In the genomic region with DNA sequence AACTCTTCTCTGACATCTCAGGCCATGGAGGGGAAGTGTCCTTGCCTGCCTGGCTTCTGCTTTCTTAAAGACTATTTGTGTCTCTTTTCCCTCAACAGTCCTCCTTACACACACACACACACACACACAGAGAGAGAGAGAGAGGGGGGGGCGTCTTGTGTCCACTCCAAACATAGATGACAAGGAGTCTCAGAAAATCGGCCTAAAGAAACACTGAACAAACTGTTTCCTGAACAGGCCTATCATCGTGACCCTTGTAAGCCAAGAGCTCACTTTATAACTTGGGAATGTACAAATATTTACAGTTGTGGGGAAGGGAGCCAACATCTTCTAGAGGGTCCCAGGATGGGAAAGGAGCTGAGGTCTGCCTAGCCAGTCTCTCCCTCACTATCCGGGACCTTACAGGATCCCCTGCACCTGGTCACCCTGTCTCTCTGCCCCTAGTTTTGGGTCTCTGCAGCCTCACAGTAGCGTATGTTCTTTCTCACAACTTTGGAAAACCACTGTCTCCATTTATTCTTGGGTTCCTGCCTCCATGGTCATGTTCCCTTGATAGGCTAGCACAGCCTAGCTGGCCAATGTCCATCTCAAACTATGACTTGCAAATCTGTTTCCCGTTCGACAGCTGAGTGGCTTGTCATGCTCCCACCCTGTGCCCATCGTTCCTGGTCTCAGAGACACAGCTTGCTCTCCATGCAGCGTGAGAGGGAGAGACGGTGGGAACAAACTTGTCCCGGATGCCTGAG, we compare ENCODE assay signal across 19 mouse cellular contexts.
DNase-seq lines count a peak whose midpoint lies in the region; ATAC-seq and TF ChIP-seq lines count a peak whose summit lies in the region.
"Had no signal": no experiment of that assay in that cellular context is flagged by ENCODE, and none has a peak within 500 bp of the region (broad histone marks: within the 10 kb centered on the region; RNA-seq: fewer than 3 reads in every experiment).

No protein-coding gene starts in this region.

- no peaks in the 10 kb centered on the region for H3K36me3 ChIP-seq in heart, embryonic 12.5 days
- H3K36me3 ChIP-seq in intestine, embryonic 16.5 days (ENCODE audit: control insufficient read depth, insufficient read depth, low read length), result no peaks in the 10 kb centered on the region
- no peaks in the 10 kb centered on the region for H3K36me3 ChIP-seq in stomach, embryonic 14.5 days (ENCODE audit: control insufficient read depth, insufficient read depth, low read length)
- no peaks in the 10 kb centered on the region for H3K36me3 ChIP-seq in forebrain, postnatal 0 days (ENCODE audit: insufficient read depth)
- H3K36me3 ChIP-seq: embryonic facial prominence, embryonic 15.5 days; limb, embryonic 10.5 days; midbrain, embryonic 15.5 days had no signal

- H3K9ac ChIP-seq in heart, embryonic 12.5 days, result no peak overlapping the region
- no peak overlapping the region for H3K9ac ChIP-seq in intestine, embryonic 16.5 days (ENCODE audit: low read depth, low read length)
- H3K9ac ChIP-seq in stomach, embryonic 14.5 days (replicated peaks; ENCODE audit: low read depth, low read length), result no peak overlapping the region
- H3K9ac ChIP-seq in forebrain, postnatal 0 days, result no peak overlapping the region
- H3K9ac ChIP-seq: embryonic facial prominence, embryonic 15.5 days; hindbrain, embryonic 14.5 days; midbrain, embryonic 15.5 days had no signal

- WGBS in heart, embryonic 12.5 days, result 64% methylated on average over 11 of the region's 11 CpGs
- 37% methylated on average over 11 of the region's 11 CpGs for WGBS in intestine, embryonic 16.5 days
- WGBS in stomach, embryonic 14.5 days, result 30% methylated on average over 11 of the region's 11 CpGs
- WGBS in forebrain, postnatal 0 days, result 82% methylated on average over 11 of the region's 11 CpGs

- H3K4me1 ChIP-seq in heart, embryonic 12.5 days (replicated peaks), result peaks cover 16% of the 10 kb centered on the region
- peaks cover 38% of the 10 kb centered on the region for H3K4me1 ChIP-seq in intestine, embryonic 16.5 days (ENCODE audit: control insufficient read depth, insufficient read depth, low read length)
- H3K4me1 ChIP-seq in stomach, embryonic 14.5 days (ENCODE audit: control insufficient read depth, insufficient read depth, low read length), result peaks cover 38% of the 10 kb centered on the region
- 0 out of 2 replicates have a peak, but pooled peaks cover 8% of the 10 kb centered on the region for H3K4me1 ChIP-seq in forebrain, postnatal 0 days (ENCODE audit: insufficient read depth)

- no peaks in the 10 kb centered on the region for H3K9me3 ChIP-seq in heart, embryonic 12.5 days (replicated peaks)
- H3K9me3 ChIP-seq in intestine, embryonic 16.5 days (ENCODE audit: control insufficient read depth, low read length), result no peaks in the 10 kb centered on the region
- H3K9me3 ChIP-seq in stomach, embryonic 14.5 days (ENCODE audit: control insufficient read depth, low read depth, low read length), result no peaks in the 10 kb centered on the region
- no peaks in the 10 kb centered on the region for H3K9me3 ChIP-seq in forebrain, postnatal 0 days (ENCODE audit: low read length)
- H3K9me3 ChIP-seq: embryonic facial prominence, embryonic 15.5 days; limb, embryonic 10.5 days; midbrain, embryonic 15.5 days had no signal

- H3K4me3 ChIP-seq in heart, embryonic 12.5 days, result no peak overlapping the region
- no peak overlapping the region for H3K4me3 ChIP-seq in intestine, embryonic 16.5 days (ENCODE audit: low read length)
- no peak overlapping the region for H3K4me3 ChIP-seq in stomach, embryonic 14.5 days (ENCODE audit: low read depth, low read length)
- no peak overlapping the region for H3K4me3 ChIP-seq in forebrain, postnatal 0 days (ENCODE audit: low read depth, low read length)
- H3K4me3 ChIP-seq: embryonic facial prominence, embryonic 15.5 days; limb, embryonic 10.5 days; midbrain, embryonic 15.5 days had no signal

- DNase-seq in heart, adult 8-10 months (ENCODE audit: low spot score), result peak; percentile 46
- DNase-seq in kidney, postnatal 4 days, result peak; percentile 53 to 55
- no peak for DNase-seq in kidney, adult 9 months
- no peak for DNase-seq in forebrain, postnatal 0 days
- no peak for DNase-seq in cerebellum, adult 18-20 months
- DNase-seq: adrenal gland, postnatal 10 days; cerebellum, postnatal 14 days; gastrocnemius, postnatal 14 days; retina, postnatal 1 day; thymus, adult 2 months had no signal

- no peak overlapping the region for H3K27ac ChIP-seq in heart, embryonic 12.5 days (ENCODE audit: poor library complexity, severe bottlenecking)
- H3K27ac ChIP-seq in intestine, embryonic 16.5 days (ENCODE audit: low read length), result peak overlapping the region; percentile 82
- H3K27ac ChIP-seq in stomach, embryonic 14.5 days (ENCODE audit: low read length), result peak overlapping the region; percentile 88
- H3K27ac ChIP-seq in forebrain, postnatal 0 days (ENCODE audit: low read depth, low read length), result no peak overlapping the region
- H3K27ac ChIP-seq: embryonic facial prominence, embryonic 15.5 days; hindbrain, embryonic 14.5 days; limb, embryonic 10.5 days; macrophage; midbrain, embryonic 15.5 days had no signal

- peaks cover 26% of the 10 kb centered on the region for H3K27me3 ChIP-seq in heart, embryonic 12.5 days (replicated peaks)
- no peaks in the 10 kb centered on the region for H3K27me3 ChIP-seq in intestine, embryonic 16.5 days (replicated peaks; ENCODE audit: control insufficient read depth, insufficient read depth, low read length)
- no peaks in the 10 kb centered on the region for H3K27me3 ChIP-seq in stomach, embryonic 14.5 days (ENCODE audit: control insufficient read depth, insufficient read depth, low read length)
- H3K27me3 ChIP-seq in forebrain, postnatal 0 days (ENCODE audit: insufficient read depth, low read length), result no peaks in the 10 kb centered on the region
- H3K27me3 ChIP-seq: midbrain, embryonic 15.5 days had no signal

- no peak for ATAC-seq in heart, embryonic 12.5 days (ENCODE audit: insufficient number of reproducible peaks, low FRiP score)
- peak; percentile 59 for ATAC-seq in intestine, embryonic 16.5 days
- peak; percentile 33; the same call in 1 of the 2 replicates for ATAC-seq in stomach, embryonic 14.5 days (ENCODE audit: insufficient number of reproducible peaks, insufficient read depth, low FRiP score, low read depth)
- ATAC-seq in forebrain, postnatal 0 days, result no peak
- ATAC-seq: forebrain, embryonic 14.5 days; midbrain, embryonic 15.5 days had no signal

- H3K4me2 ChIP-seq in heart, embryonic 12.5 days, result no peak overlapping the region
- no peak overlapping the region for H3K4me2 ChIP-seq in intestine, embryonic 16.5 days (ENCODE audit: low read depth, low read length)
- no peak overlapping the region for H3K4me2 ChIP-seq in stomach, embryonic 14.5 days (replicated peaks; ENCODE audit: low read depth, low read length)
- no peak overlapping the region for H3K4me2 ChIP-seq in forebrain, postnatal 0 days (ENCODE audit: low read depth)
- H3K4me2 ChIP-seq: embryonic facial prominence, embryonic 15.5 days; hindbrain, embryonic 14.5 days; midbrain, embryonic 15.5 days had no signal

- TF ChIP-seq CTCF in forebrain, postnatal 0 days (IDR thresholded peaks at IDR 0.05; ENCODE audit: low read depth), result no peak

Comparison
In these comparisons a context has a peak if more than half of its experiments do, and no peak if none do; other contexts are left out.
1. DNase-seq: peak in heart, adult 8-10 months (single experiment) and kidney, postnatal 4 days (2 of 2); none in kidney, adult 9 months (single experiment), forebrain, postnatal 0 days (single experiment) and cerebellum, adult 18-20 months (0 of 2).
2. ATAC-seq: peak in intestine, embryonic 16.5 days (single experiment) and stomach, embryonic 14.5 days (single experiment); none in heart, embryonic 12.5 days (single experiment) and forebrain, postnatal 0 days (single experiment).
3. H3K27ac ChIP-seq: peak in intestine, embryonic 16.5 days (single experiment) and stomach, embryonic 14.5 days (single experiment); none in heart, embryonic 12.5 days (single experiment) and forebrain, postnatal 0 days (single experiment).